Mouse (Mus musculus) stomach, embryonic 15.5 days (tissue): ENCODE results near the gene Sema4d. TPM values are rescaled to one million over a fixed set of nuclear protein-coding genes. Genes with fewer than 3 reads are reported as not detected.
A peak's percentile ranks its signal among the peaks of the same experiment; 100 is the strongest.

Experiments
- ATAC-seq: fragments of 200-750 bp; cut with Nextera tagmentation; 2 replicates; pipeline ENCODE4 v1.8.0; 2017; ENCODE audit warnings: low read depth, moderate number of reproducible peaks, moderate TSS enrichment; ENCODE audit not compliant: insufficient read depth, low FRiP score
- H3K27ac ChIP-seq: fragments of 300-500 bp; sonication (generic); 2 replicates; pipeline ENCODE4 v1.5.1; 2015; ENCODE audit warnings: mild to moderate bottlenecking, inconsistent platforms
- H3K27me3 ChIP-seq: fragments of 300-500 bp; sonication (generic); replicated peaks from 2 replicates; pipeline ENCODE4 v1.6.1; 2015; ENCODE audit warnings: inconsistent platforms
- H3K36me3 ChIP-seq: fragments of 300-500 bp; sonication (generic); 2 replicates; pipeline ENCODE4 v1.6.1; 2015; ENCODE audit warnings: inconsistent platforms
- H3K4me1 ChIP-seq: fragments of 300-500 bp; sonication (generic); 2 replicates; pipeline ENCODE4 v1.6.1; 2015; ENCODE audit warnings: inconsistent platforms
- H3K4me2 ChIP-seq: fragments of 300-500 bp; sonication (generic); 2 replicates; pipeline ENCODE4 v1.6.1; 2015; ENCODE audit warnings: mild to moderate bottlenecking, inconsistent platforms
- H3K4me3 ChIP-seq: fragments of 300-500 bp; sonication (generic); replicated peaks from 2 replicates; pipeline ENCODE4 v1.5.1; 2015; ENCODE audit warnings: inconsistent platforms
- H3K9ac ChIP-seq: fragments of 300-500 bp; sonication (generic); 2 replicates; pipeline ENCODE4 v1.6.1; 2015; ENCODE audit warnings: inconsistent platforms
- H3K9me3 ChIP-seq: fragments of 300-500 bp; sonication (generic); 2 replicates; pipeline ENCODE4 v1.6.1; 2016; ENCODE audit warnings: inconsistent platforms
- WGBS: fragments of 180-500 bp; shearing (Covaris S2); methylation state at CpG from one replicate; pipeline ENCODE4 v1.1.7; 2015; 5-methylcytosine and 5-hydroxymethylcytosine counted together
- polyA plus RNA-seq: library from polyadenylated mRNA; unstranded; fragments of >200 nt; fragmentation: Nextera tagmentation; extraction: Ambion mirVana; gene quantifications from 2 replicates; pipeline ENCODE4 v1.2.1, GENCODE M21; 2015

Sema4d gene
- polyA plus RNA-seq, 1 experiment from 2014 or later = 10.2 TPM

DNA sequence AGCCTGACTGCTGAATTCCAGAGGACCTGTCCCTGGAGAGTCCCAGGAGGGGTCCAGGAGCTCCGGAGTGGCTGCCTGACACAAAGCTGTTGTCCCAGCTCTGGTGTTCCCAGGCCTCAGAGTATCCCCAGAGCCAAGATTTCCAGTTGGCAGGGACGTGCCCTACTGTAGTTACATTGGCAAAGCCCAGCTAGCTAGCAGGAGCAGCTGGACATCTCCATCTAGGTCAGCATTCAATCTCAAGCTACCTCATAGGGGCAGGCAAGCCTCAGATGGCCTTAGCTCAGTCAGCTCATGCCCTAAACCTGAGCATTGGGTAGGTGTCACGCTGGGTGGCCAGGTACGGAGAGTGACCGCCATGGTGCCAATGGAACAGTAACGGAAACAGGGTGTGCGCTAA lies 62.1 kb downstream of the Sema4d start:
- Histone ChIP-seq H3K4me3 (no peak overlapping the region), H3K9ac (no peak overlapping the region)
- WGBS = 94% methylated on average over 7 of the region's 7 CpGs

DNA sequence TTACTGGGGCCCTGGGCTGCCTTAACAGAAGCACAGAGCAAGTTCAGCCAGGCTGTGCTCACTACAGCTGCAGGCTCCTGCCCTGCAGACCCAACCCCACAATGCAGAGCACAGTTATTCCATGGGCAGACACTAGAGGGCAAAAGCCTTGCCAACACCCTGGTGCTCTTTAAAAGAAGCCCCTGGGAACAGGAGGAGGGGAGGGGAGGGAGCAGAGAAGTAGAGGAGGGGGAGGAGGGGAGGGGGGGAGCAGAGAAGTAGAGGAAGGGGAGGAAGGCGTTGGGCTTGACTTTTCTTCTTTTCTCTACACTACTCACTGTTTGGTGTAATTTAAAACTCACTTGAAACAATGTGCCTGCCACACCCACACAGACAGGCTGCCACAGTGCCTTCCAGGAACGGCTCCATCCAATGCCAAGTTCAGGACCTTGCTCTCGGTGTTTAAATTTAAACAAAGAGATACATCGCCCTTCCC lies 63.6 kb downstream of the Sema4d start:
- no peaks in the 10 kb centered on the region for H3K9me3 ChIP-seq
- H3K27ac ChIP-seq = no peak overlapping the region
- no peak overlapping the region for H3K4me2 ChIP-seq
- 6% methylated on average over 4 of the region's 4 CpGs for WGBS
- H3K4me1 ChIP-seq = peaks cover 10% of the 10 kb centered on the region
- no peaks in the 10 kb centered on the region for H3K27me3 ChIP-seq
- ATAC-seq = no peak
- H3K9ac ChIP-seq = no peak overlapping the region
- H3K4me3 ChIP-seq = no peak overlapping the region
- H3K36me3 ChIP-seq = no peaks in the 10 kb centered on the region

More for the DNA sequence above, 62.1 kb downstream of the Sema4d start:
- ATAC-seq = no peak
- no peaks in the 10 kb centered on the region for H3K36me3 ChIP-seq
- peaks cover 10% of the 10 kb centered on the region for H3K4me1 ChIP-seq
- H3K4me2 ChIP-seq = no peak overlapping the region
- no peaks in the 10 kb centered on the region for H3K9me3 ChIP-seq
- no peak overlapping the region for H3K27ac ChIP-seq
- H3K27me3 ChIP-seq = no peaks in the 10 kb centered on the region

DNA sequence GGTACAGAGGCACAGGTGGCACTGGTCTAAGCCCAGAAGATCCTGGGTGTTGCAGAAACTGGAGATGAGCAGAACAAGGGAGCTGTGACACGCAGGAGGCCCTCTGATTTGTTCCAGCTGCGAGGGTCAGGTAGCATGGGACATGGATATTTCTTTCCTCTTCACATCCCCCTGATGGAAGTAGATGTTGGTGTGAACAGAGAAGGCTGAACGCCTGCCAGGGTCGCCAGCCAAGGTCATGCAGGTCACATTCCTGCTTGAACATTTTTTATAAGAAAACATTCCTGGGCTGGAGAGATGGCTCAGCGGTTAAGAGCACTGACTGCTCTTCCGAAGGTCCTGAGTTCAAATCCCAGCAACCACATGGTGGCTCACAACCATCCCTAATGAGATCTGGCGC lies 66.2 kb downstream of the Sema4d start:
- Histone ChIP-seq H3K9ac (no peak overlapping the region), H3K9me3 (no peaks in the 10 kb centered on the region), H3K4me2 (no peak overlapping the region), H3K4me3 (no peak overlapping the region), H3K27me3 (no peaks in the 10 kb centered on the region), H3K27ac (no peak overlapping the region), H3K4me1 (peaks cover 10% of the 10 kb centered on the region), H3K36me3 (no peaks in the 10 kb centered on the region)
- WGBS = 62% methylated on average over 7 of the region's 7 CpGs
- ATAC-seq = no peak

DNA sequence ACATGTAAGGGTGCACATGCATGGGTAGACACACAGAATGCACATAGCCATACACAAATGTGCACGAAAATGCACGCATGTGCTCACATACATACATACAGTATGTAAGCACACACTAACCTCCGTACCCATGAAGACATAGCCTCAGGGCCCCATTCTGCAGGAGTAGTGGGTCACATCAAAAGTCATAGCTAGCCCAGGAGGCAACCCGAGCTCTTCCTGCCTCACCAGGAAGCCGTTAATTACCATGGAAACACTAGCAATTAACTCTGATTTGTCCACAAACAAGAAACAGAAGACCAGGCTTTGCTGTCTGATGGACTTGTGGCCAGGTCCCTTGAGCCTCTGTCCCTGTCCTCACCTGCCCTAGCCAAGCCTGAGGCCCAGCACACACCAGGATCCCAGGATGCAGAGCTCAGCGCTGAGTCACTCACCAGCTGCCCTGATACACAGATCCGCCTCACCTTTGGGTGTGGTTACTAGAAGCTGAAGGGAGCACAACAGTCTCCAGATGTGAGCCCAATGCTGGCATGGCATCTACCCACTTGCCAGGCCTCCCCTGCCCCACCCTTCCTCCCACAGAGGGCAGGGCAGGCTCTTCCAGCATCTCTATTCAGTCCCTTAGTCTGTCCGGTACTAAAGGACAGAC lies 67.5 kb downstream of the Sema4d start:
- H3K27ac ChIP-seq = no peak overlapping the region
- WGBS = 70% methylated on average over 8 of the region's 8 CpGs
- peak; percentile 42; the same call in 1 of the 2 replicates for ATAC-seq

DNA sequence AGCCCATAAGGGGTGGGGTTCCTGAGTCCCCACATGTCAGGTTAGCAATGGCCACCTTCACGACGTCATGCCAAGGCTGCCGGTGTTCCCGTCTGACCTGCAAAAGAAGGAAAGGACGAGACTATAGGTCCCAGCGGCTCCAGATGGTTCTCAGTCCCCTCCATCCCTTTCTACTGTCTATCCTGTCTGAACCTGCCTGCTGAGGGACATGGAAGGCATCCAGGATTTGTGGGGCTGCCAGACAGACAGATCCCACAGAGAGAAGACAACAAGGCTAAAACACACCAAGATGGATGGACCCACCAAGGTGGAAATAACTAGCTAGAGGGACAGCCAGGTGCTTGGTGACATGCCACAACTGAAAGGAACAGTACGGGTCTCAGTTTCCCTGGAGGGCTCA lies 68.1 kb downstream of the Sema4d start:
- Histone ChIP-seq H3K4me3 (no peak overlapping the region), H3K27me3 (no peaks in the 10 kb centered on the region), H3K4me1 (peaks cover 10% of the 10 kb centered on the region), H3K36me3 (no peaks in the 10 kb centered on the region), H3K4me2 (no peak overlapping the region), H3K9me3 (no peaks in the 10 kb centered on the region), H3K9ac (no peak overlapping the region), H3K27ac (no peak overlapping the region)
- WGBS = 83% methylated on average over 7 of the region's 7 CpGs
- no peak for ATAC-seq

More for the DNA sequence above, 67.5 kb downstream of the Sema4d start:
- Histone ChIP-seq H3K36me3 (no peaks in the 10 kb centered on the region), H3K9ac (no peak overlapping the region), H3K4me1 (peaks cover 10% of the 10 kb centered on the region), H3K27me3 (no peaks in the 10 kb centered on the region), H3K4me2 (no peak overlapping the region), H3K9me3 (no peaks in the 10 kb centered on the region), H3K4me3 (no peak overlapping the region)

DNA sequence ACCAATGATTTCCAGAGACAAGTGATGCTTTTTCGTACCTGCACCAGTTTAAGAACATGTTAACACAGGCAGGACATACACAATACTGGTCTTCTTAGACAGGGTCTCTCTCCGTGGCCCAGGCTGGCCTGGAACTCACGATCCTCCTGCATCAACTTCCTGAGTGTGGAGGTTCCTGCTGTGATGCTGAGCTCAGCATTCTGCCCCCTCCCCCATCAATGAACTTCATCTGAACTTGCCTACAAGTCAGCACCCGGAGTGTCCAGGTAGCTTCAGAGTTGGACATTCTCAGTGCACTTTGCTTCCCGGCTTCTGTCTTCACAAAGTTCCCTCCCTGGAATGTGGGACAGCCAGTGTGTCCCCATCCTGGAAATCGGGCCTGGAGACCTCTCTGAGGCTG lies 69.0 kb downstream of the Sema4d start:
- Histone ChIP-seq H3K36me3 (no peaks in the 10 kb centered on the region), H3K4me2 (no peak overlapping the region), H3K9me3 (no peaks in the 10 kb centered on the region), H3K4me3 (no peak overlapping the region), H3K27me3 (no peaks in the 10 kb centered on the region), H3K9ac (no peak overlapping the region), H3K27ac (no peak overlapping the region), H3K4me1 (peaks cover 1% of the 10 kb centered on the region; the same call in 1 of the 2 replicates)
- ATAC-seq = no peak
- 67% methylated on average over 6 of the region's 6 CpGs for WGBS

DNA sequence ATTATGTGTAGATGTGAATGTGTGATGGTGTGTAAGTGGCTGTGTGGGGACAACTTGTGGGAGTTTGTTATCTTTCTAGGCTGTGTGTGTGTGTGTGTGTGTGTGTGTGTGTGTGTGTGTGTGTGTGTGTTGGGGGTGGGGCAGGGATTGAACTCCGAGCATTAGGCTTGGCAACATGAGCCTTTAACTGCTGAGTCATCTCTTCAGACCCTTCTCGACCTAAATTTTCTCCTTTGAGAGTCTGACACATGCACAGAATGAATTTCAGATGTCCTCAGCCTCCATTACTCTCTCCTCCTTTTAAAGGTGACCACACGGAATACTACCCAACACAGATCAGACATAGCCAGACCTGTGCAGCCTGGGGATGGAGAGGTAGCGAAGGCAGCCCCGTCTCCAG lies 70.4 kb downstream of the Sema4d start:
- Histone ChIP-seq H3K4me2 (no peak overlapping the region), H3K4me3 (no peak overlapping the region), H3K27ac (no peak overlapping the region), H3K9ac (no peak overlapping the region), H3K27me3 (no peaks in the 10 kb centered on the region), H3K36me3 (peaks cover 4% of the 10 kb centered on the region; the same call in 1 of the 2 replicates), H3K9me3 (no peaks in the 10 kb centered on the region), H3K4me1 (no peaks in the 10 kb centered on the region)
- no peak for ATAC-seq
- 71% methylated on average over 5 of the region's 5 CpGs for WGBS

DNA sequence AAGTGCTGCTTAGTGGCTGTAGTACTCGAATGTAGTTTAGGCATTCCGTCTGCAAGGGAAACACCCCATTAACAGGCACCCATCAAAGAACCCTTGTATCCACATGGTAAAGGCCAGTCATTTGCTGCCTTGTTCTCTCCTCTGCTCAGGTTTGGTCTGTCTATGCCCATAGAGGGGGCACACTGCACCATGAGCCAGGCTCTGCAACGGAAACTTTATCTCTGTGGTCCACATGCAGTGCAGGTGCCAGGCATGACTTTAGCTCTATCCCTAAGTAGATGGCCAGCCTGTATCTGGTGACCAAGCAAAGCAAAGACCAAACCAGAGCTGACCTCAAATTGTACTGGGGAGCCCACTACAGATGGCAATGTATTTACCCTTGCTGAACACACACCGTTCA lies 73.0 kb downstream of the Sema4d start:
- WGBS = 87% methylated on average over 4 of the region's 4 CpGs
- ATAC-seq = no peak
- Histone ChIP-seq H3K4me2 (no peak overlapping the region), H3K36me3 (peaks cover 4% of the 10 kb centered on the region; the same call in 1 of the 2 replicates), H3K9ac (no peak overlapping the region), H3K27me3 (no peaks in the 10 kb centered on the region), H3K9me3 (no peaks in the 10 kb centered on the region), H3K4me1 (no peaks in the 10 kb centered on the region), H3K27ac (no peak overlapping the region), H3K4me3 (no peak overlapping the region)

DNA sequence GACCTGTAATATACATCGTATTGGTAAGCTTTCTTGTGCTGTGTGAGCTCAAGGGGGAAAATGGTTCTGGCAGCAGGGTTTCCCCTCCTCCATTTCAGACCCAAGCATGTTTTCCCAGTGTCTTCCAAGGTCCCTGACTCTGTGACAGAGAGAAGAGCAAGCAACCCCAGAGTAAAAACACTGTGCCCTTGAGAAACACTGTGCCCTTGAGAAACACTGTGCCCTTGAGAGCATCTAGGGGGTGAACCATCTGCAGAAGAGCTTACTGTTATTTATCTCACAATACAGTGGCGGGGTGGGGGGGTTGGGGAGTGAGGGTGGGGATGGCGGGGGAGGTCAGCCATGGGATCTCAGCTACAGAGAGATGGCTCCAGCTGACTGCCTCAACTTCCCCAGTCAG lies 74.3 kb downstream of the Sema4d start:
- Histone ChIP-seq H3K27ac (no peak overlapping the region), H3K27me3 (no peaks in the 10 kb centered on the region), H3K36me3 (peaks cover 4% of the 10 kb centered on the region; the same call in 1 of the 2 replicates), H3K4me2 (no peak overlapping the region), H3K9ac (no peak overlapping the region), H3K4me1 (no peaks in the 10 kb centered on the region), H3K4me3 (no peak overlapping the region), H3K9me3 (no peaks in the 10 kb centered on the region)
- 76% methylated on average over 3 of the region's 3 CpGs for WGBS
- ATAC-seq = no peak

DNA sequence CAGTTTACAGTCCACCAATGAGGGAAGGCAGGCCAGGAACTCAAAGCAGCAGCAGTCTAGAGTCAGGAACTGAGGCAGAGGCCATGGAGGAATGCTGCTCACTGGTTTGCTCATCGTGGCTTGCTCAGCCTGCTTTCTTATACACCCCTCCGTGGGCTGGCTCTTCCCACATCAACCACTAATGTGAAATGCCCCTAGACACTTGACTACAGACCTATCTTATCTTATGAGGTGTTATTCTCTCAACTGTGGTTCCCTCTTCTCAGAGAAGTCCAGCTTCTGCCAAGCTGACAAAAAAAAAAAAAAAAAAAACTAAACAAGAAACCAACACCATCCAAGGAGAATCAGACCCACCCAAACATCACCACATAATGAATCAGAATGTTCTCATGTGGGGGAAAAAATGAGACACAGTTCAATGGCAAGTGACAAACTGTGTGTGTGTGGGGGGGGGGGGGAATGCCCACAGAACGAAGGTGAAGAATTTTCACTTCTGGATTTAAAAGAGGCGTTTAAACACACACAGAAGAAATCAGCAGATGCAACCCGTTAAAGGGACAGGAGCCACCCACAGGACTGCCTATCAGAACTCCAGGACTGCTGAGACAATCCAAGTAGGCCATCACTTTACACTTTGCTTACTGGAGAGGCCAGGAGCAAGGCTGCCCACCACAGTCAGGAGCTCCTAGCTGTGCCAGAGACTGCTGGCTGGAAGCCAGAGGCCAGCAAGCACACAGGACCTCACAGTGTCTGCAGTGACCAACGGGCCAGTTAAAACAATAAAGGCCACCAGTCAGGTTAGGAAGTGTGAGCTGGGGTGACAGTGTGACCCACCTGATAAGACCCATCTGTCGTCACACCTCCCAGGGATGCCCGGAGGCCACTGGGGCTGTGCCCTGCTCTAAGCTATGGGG lies 76.9 kb downstream of the Sema4d start:
- Histone ChIP-seq H3K9ac (no peak overlapping the region), H3K4me1 (no peaks in the 10 kb centered on the region), H3K36me3 (peaks cover 4% of the 10 kb centered on the region; the same call in 1 of the 2 replicates), H3K27ac (no peak overlapping the region), H3K9me3 (no peaks in the 10 kb centered on the region), H3K4me3 (no peak overlapping the region), H3K27me3 (no peaks in the 10 kb centered on the region), H3K4me2 (no peak overlapping the region)
- peak; percentile 27; the same call in 1 of the 2 replicates for ATAC-seq
- WGBS = 56% methylated on average over 8 of the region's 8 CpGs

DNA sequence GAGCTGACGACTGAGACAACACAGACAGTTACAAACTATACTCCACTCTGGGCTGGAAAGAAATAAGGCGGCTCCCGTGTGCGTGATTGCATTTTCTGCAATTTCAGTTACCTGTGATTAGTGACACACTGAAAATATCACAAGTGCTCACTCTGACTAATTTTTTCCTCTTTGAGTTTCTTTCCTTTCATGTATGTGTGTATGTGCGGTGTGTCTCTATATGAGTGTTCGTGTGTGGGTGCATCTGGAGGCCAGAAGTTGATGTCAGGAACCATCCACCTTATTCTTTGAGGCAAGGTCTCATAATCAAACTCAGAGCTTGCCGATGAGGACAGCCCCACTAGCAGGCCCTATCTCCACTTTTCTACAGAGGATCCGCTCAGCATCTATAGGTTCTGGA lies 81.5 kb downstream of the Sema4d start:
- H3K27me3 ChIP-seq = no peaks in the 10 kb centered on the region
- no peak overlapping the region for H3K4me3 ChIP-seq
- no peak overlapping the region for H3K4me2 ChIP-seq
- no peaks in the 10 kb centered on the region for H3K4me1 ChIP-seq
- no peak for ATAC-seq
- no peaks in the 10 kb centered on the region for H3K36me3 ChIP-seq
- no peak overlapping the region for H3K9ac ChIP-seq
- no peaks in the 10 kb centered on the region for H3K9me3 ChIP-seq
- 92% methylated on average over 8 of the region's 8 CpGs for WGBS
- H3K27ac ChIP-seq = no peak overlapping the region

DNA sequence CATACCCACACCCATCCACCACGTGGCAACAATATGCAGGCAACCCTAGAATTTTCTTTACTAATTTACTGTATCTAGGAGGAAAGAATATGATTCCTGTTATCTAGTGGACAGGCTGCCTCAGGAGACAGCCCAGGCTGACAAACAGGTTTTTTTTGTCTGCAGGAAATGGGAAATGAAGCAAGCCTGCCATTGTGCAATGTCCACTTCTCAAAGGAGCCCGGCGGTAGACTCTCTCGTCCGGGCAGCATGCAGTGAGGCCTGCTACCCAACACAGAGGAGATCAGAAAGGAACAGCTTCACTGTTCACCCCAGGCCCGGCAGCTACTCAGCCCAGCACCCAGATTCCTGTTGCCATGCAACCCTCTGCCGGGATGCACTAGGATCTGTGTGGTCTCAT lies 82.8 kb downstream of the Sema4d start:
- Histone ChIP-seq H3K27me3 (no peaks in the 10 kb centered on the region), H3K36me3 (no peaks in the 10 kb centered on the region), H3K4me3 (no peak overlapping the region), H3K4me2 (no peak overlapping the region), H3K9ac (no peak overlapping the region), H3K4me1 (no peaks in the 10 kb centered on the region), H3K9me3 (no peaks in the 10 kb centered on the region), H3K27ac (no peak overlapping the region; the same call in 1 of the 2 replicates)
- 64% methylated on average over 7 of the region's 7 CpGs for WGBS
- ATAC-seq = no peak
